Mouse (Mus musculus) CH12F3 (cell line): ENCODE measurements around the gene Ffar3.
"Not testable (repeated sequence)": the region's sequence is repeated elsewhere in the genome, so short reads cannot be mapped to it uniquely, and the experiment has no call there.

ENCODE experiments used
- in situ Hi-C: fragments of 300-500 bp; cut with MboI; formaldehyde crosslinking; loops from 2 replicates; pipeline ENCODE4 v1.14.3; 2020; ENCODE audit warnings: low sequenced_read_pairs

Gene Ffar3

GRCm38 (mm10) chr7:30846505-30847053 is 9.4 kb downstream of the Ffar3 start:
- in situ Hi-C loops = no loop called here

GRCm38 (mm10) chr7:30844676-30845297 is 11.2 kb downstream of the Ffar3 start:
- in situ Hi-C loops = no loop called here

GRCm38 (mm10) chr7:30842092-30842491 is 13.9 kb downstream of the Ffar3 start:
- in situ Hi-C loops = no loop called here

- in situ Hi-C loops = no loop called here
These were observed 14.6 kb downstream of the Ffar3 start for GRCm38 (mm10) chr7:30841379-30841778.

- in situ Hi-C loops = no loop called here
These were observed 15.7 kb downstream of the Ffar3 start for GRCm38 (mm10) chr7:30840306-30840705.

GRCm38 (mm10) chr7:30837277-30837676 is 18.7 kb downstream of the Ffar3 start:
- in situ Hi-C loops = no loop called here

GRCm38 (mm10) chr7:30832684-30833083 is 23.3 kb downstream of the Ffar3 start:
- in situ Hi-C loops = not testable (repeated sequence)

- in situ Hi-C loops = no loop called here
These were observed 23.7 kb downstream of the Ffar3 start for GRCm38 (mm10) chr7:30832261-30832660.

- in situ Hi-C loops = no loop called here
These were observed 26.6 kb downstream of the Ffar3 start for GRCm38 (mm10) chr7:30829428-30829827.

GRCm38 (mm10) chr7:30828871-30829270 is 27.1 kb downstream of the Ffar3 start:
- in situ Hi-C loops = not testable (repeated sequence)

GRCm38 (mm10) chr7:30826660-30827059 is 29.3 kb downstream of the Ffar3 start:
- in situ Hi-C loops = no loop called here

GRCm38 (mm10) chr7:30824306-30824705 is 31.7 kb downstream of the Ffar3 start:
- in situ Hi-C loops = no loop called here

- in situ Hi-C loops = no loop called here
These were observed 32.3 kb downstream of the Ffar3 start, which contains the start of gene Ffar2 for GRCm38 (mm10) chr7:30823675-30824074. Gene Ffar2, minus strand, starts transcription at chr7:30823775.

- in situ Hi-C loops = no loop called here
These were observed 34.4 kb downstream of the Ffar3 start for GRCm38 (mm10) chr7:30821532-30821931.

- in situ Hi-C loops = no loop called here
These were observed 35.0 kb downstream of the Ffar3 start for GRCm38 (mm10) chr7:30820854-30821445.

- in situ Hi-C loops = no loop called here
These were observed 35.8 kb downstream of the Ffar3 start for GRCm38 (mm10) chr7:30820131-30820530.

GRCm38 (mm10) chr7:30812291-30812807 is 43.6 kb downstream of the Ffar3 start:
- in situ Hi-C loops = no loop called here

GRCm38 (mm10) chr7:30811757-30812290 is 44.2 kb downstream of the Ffar3 start:
- in situ Hi-C loops = no loop called here

- in situ Hi-C loops = no loop called here
These were observed 45.7 kb downstream of the Ffar3 start for GRCm38 (mm10) chr7:30810319-30810718.

GRCm38 (mm10) chr7:30805924-30806323 is 50.1 kb downstream of the Ffar3 start:
- in situ Hi-C loops = no loop called here
